Mouse (Mus musculus): ENCODE data around the gene Cox7a2. TPM values are rescaled to one million over a fixed set of nuclear protein-coding genes. Genes with fewer than 3 reads are reported as not detected.

Cox7a2 gene
- polyA plus RNA-seq, 1 experiment from 2014 or later, result 1,018 TPM

- 0 out of 2 replicates have a peak, but pooled peaks have one; percentile 43 for ATAC-seq (ENCODE audit: low FRiP score)
- Histone ChIP-seq H3K4me1 (peaks cover 20% of the 10 kb centered on the region), H3K9me3 (replicated peaks) (no peaks in the 10 kb centered on the region), H3K4me2 (no peak overlapping the region), H3K36me3 (no peaks in the 10 kb centered on the region), H3K9ac (replicated peaks) (no peak overlapping the region), H3K4me3 (replicated peaks) (no peak overlapping the region), H3K27ac (replicated peaks) (no peak overlapping the region), H3K27me3 (replicated peaks) (no peaks in the 10 kb centered on the region)
- WGBS, result 43% methylated on average over 3 of the region's 3 CpGs
These were observed 24.8 kb upstream of the Cox7a2 start for GRCm38 (mm10) chr9:79784439-79784838.

GRCm38 (mm10) chr9:79779354-79779753 is 19.7 kb upstream of the Cox7a2 start:
- Histone ChIP-seq H3K4me1 (peaks cover 3% of the 10 kb centered on the region; the same call in 1 of the 2 replicates), H3K36me3 (0 out of 2 replicates have a peak, but pooled peaks cover 6% of the 10 kb centered on the region), H3K27ac (replicated peaks) (no peak overlapping the region), H3K27me3 (replicated peaks) (no peaks in the 10 kb centered on the region), H3K4me2 (no peak overlapping the region), H3K4me3 (replicated peaks) (no peak overlapping the region), H3K9ac (replicated peaks) (no peak overlapping the region), H3K9me3 (replicated peaks) (no peaks in the 10 kb centered on the region)
- no peak for ATAC-seq (ENCODE audit: low FRiP score)
- 83% methylated on average over 2 of the region's 2 CpGs for WGBS

- WGBS, result 96% methylated on average over 5 of the region's 5 CpGs
- no peak overlapping the region for H3K9ac ChIP-seq (replicated peaks)
- no peak overlapping the region for H3K27ac ChIP-seq (replicated peaks)
- peaks cover 10% of the 10 kb centered on the region; the same call in 1 of the 2 replicates for H3K36me3 ChIP-seq
- H3K27me3 ChIP-seq (replicated peaks), result no peaks in the 10 kb centered on the region
- ATAC-seq (ENCODE audit: low FRiP score), result no peak
- H3K4me3 ChIP-seq (replicated peaks), result no peak overlapping the region
- no peak overlapping the region for H3K4me2 ChIP-seq
- H3K9me3 ChIP-seq (replicated peaks), result no peaks in the 10 kb centered on the region
- no peaks in the 10 kb centered on the region for H3K4me1 ChIP-seq
These were observed 7.4 kb upstream of the Cox7a2 start for GRCm38 (mm10) chr9:79766991-79767545.

- H3K36me3 ChIP-seq, result peaks cover 1% of the 10 kb centered on the region; the same call in 1 of the 2 replicates
- peaks cover 3% of the 10 kb centered on the region; the same call in 1 of the 2 replicates for H3K4me1 ChIP-seq
- no peak overlapping the region for H3K27ac ChIP-seq (replicated peaks)
- no peaks in the 10 kb centered on the region for H3K27me3 ChIP-seq (replicated peaks)
- H3K4me3 ChIP-seq (replicated peaks), result no peak overlapping the region
- H3K4me2 ChIP-seq, result no peak overlapping the region
- WGBS, result 90% methylated on average over 4 of the region's 4 CpGs
- H3K9me3 ChIP-seq (replicated peaks), result no peaks in the 10 kb centered on the region
- no peak for ATAC-seq (ENCODE audit: low FRiP score)
- H3K9ac ChIP-seq (replicated peaks), result no peak overlapping the region
These were observed 5.7 kb upstream of the Cox7a2 start for GRCm38 (mm10) chr9:79765329-79765728.

- WGBS, result 84% methylated on average over 6 of the region's 6 CpGs
These were observed 2.8 kb upstream of the Cox7a2 start for GRCm38 (mm10) chr9:79762519-79762918.

GRCm38 (mm10) chr9:79760076-79760475 is 398 bp upstream of the Cox7a2 start:
- peak; percentile 64 for ATAC-seq (ENCODE audit: low FRiP score)
- Histone ChIP-seq H3K36me3 (peaks cover 15% of the 10 kb centered on the region), H3K27ac (replicated peaks) (peak overlapping the region; percentile 85), H3K27me3 (replicated peaks) (no peaks in the 10 kb centered on the region), H3K9ac (replicated peaks) (peak overlapping the region; percentile 54), H3K9me3 (replicated peaks) (no peaks in the 10 kb centered on the region), H3K4me3 (replicated peaks) (peak overlapping the region; percentile 78), H3K4me2 (peak overlapping the region; percentile 60), H3K4me1 (peaks cover 21% of the 10 kb centered on the region)
- 8% methylated on average over 14 of the region's 14 CpGs for WGBS

More at GRCm38 (mm10) chr9:79762519-79762918, 2.8 kb upstream of the Cox7a2 start:
- Histone ChIP-seq H3K9me3 (replicated peaks) (no peaks in the 10 kb centered on the region), H3K9ac (replicated peaks) (no peak overlapping the region), H3K4me2 (no peak overlapping the region), H3K27me3 (replicated peaks) (no peaks in the 10 kb centered on the region), H3K4me1 (peaks cover 17% of the 10 kb centered on the region), H3K27ac (replicated peaks) (no peak overlapping the region), H3K4me3 (replicated peaks) (no peak overlapping the region), H3K36me3 (0 out of 2 replicates have a peak, but pooled peaks cover 3% of the 10 kb centered on the region)
- ATAC-seq (ENCODE audit: low FRiP score), result no peak

GRCm38 (mm10) chr9:79755311-79755710 is 4.4 kb downstream of the Cox7a2 start:
- H3K4me1 ChIP-seq, result peaks cover 18% of the 10 kb centered on the region
- no peak overlapping the region for H3K9ac ChIP-seq (replicated peaks)
- ATAC-seq (ENCODE audit: low FRiP score), result no peak
- no peak overlapping the region for H3K4me3 ChIP-seq (replicated peaks)
- H3K4me2 ChIP-seq, result no peak overlapping the region
- H3K27ac ChIP-seq (replicated peaks), result no peak overlapping the region
- WGBS, result 92% methylated on average over 4 of the region's 4 CpGs
- H3K9me3 ChIP-seq (replicated peaks), result no peaks in the 10 kb centered on the region
- H3K27me3 ChIP-seq (replicated peaks), result no peaks in the 10 kb centered on the region
- H3K36me3 ChIP-seq, result peaks cover 40% of the 10 kb centered on the region

- Histone ChIP-seq H3K4me3 (replicated peaks) (no peak overlapping the region), H3K27ac (replicated peaks) (no peak overlapping the region), H3K9ac (replicated peaks) (no peak overlapping the region), H3K4me1 (no peaks in the 10 kb centered on the region), H3K9me3 (replicated peaks) (no peaks in the 10 kb centered on the region), H3K36me3 (peaks cover 37% of the 10 kb centered on the region), H3K27me3 (replicated peaks) (no peaks in the 10 kb centered on the region), H3K4me2 (no peak overlapping the region)
- 62% methylated on average over 8 of the region's 8 CpGs for WGBS
- no peak for ATAC-seq (ENCODE audit: low FRiP score)
These were observed 7.8 kb downstream of the Cox7a2 start for GRCm38 (mm10) chr9:79751846-79752245.

GRCm38 (mm10) chr9:79750709-79751108 is 9.0 kb downstream of the Cox7a2 start:
- Histone ChIP-seq H3K4me1 (no peaks in the 10 kb centered on the region), H3K9me3 (replicated peaks) (no peaks in the 10 kb centered on the region), H3K4me3 (replicated peaks) (no peak overlapping the region), H3K36me3 (peaks cover 33% of the 10 kb centered on the region), H3K27me3 (replicated peaks) (no peaks in the 10 kb centered on the region), H3K27ac (replicated peaks) (no peak overlapping the region), H3K9ac (replicated peaks) (no peak overlapping the region), H3K4me2 (no peak overlapping the region)
- 92% methylated on average over 7 of the region's 7 CpGs for WGBS
- ATAC-seq (ENCODE audit: low FRiP score), result no peak

- Histone ChIP-seq H3K27me3 (replicated peaks) (no peaks in the 10 kb centered on the region), H3K27ac (replicated peaks) (no peak overlapping the region), H3K4me1 (no peaks in the 10 kb centered on the region), H3K9ac (replicated peaks) (no peak overlapping the region), H3K4me3 (replicated peaks) (no peak overlapping the region), H3K4me2 (no peak overlapping the region), H3K9me3 (replicated peaks) (no peaks in the 10 kb centered on the region), H3K36me3 (peaks cover 3% of the 10 kb centered on the region; the same call in 1 of the 2 replicates)
- 67% methylated on average over 4 of the region's 4 CpGs for WGBS
- no peak for ATAC-seq (ENCODE audit: low FRiP score)
These were observed 14.6 kb downstream of the Cox7a2 start for GRCm38 (mm10) chr9:79745036-79745435.

- Histone ChIP-seq H3K27me3 (replicated peaks) (no peaks in the 10 kb centered on the region), H3K9ac (replicated peaks) (no peak overlapping the region), H3K9me3 (replicated peaks) (no peaks in the 10 kb centered on the region), H3K4me3 (replicated peaks) (no peak overlapping the region), H3K4me1 (no peaks in the 10 kb centered on the region), H3K36me3 (no peaks in the 10 kb centered on the region), H3K4me2 (no peak overlapping the region), H3K27ac (replicated peaks) (no peak overlapping the region)
- ATAC-seq (ENCODE audit: low FRiP score), result no peak
- 86% methylated on average over 6 of the region's 6 CpGs for WGBS
These were observed 24.1 kb downstream of the Cox7a2 start for GRCm38 (mm10) chr9:79735608-79736007.

- Histone ChIP-seq H3K36me3 (no peaks in the 10 kb centered on the region), H3K27me3 (replicated peaks) (no peaks in the 10 kb centered on the region), H3K9me3 (replicated peaks) (no peaks in the 10 kb centered on the region), H3K27ac (replicated peaks) (no peak overlapping the region), H3K9ac (replicated peaks) (no peak overlapping the region), H3K4me3 (replicated peaks) (no peak overlapping the region), H3K4me2 (no peak overlapping the region), H3K4me1 (no peaks in the 10 kb centered on the region)
- 84% methylated on average over 5 of the region's 5 CpGs for WGBS
- no peak for ATAC-seq (ENCODE audit: low FRiP score)
These were observed 29.4 kb downstream of the Cox7a2 start for GRCm38 (mm10) chr9:79730301-79730700.
